Mouse (Mus musculus) kidney, adult 18-20 months (tissue): ENCODE results near the gene Dido1.

Experiments
- DNase-seq: peaks from one replicate; pipeline ENCODE4 v3.0.0; 2021

The Dido1 gene

DNA sequence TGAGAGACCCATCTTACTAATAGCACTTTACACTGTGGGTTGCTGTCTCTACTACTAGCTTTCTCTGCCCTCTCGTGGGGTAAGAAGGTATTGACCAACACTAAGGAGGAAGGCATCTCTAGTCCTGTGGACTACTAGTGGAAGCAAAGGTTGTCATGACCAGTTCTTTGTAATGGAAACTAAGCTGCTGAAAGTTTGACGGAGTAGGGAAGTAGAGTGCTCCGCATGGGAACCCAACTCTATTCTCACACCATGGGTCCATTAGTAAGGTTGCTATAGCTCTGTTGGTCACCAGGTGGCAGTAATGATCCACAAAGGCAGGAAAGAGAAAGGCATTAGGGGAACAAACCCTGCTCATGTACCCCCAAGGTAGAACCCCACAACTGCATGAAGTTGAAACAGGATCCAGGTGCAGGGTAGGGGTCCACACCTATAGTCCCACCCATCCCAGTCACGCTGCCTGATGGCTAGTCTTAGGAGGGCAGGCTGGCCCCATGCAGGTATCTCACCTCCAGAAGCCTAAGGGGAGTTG, 31.1 kb downstream of the Dido1 start:
- peak; percentile 82 for DNase-seq

DNA sequence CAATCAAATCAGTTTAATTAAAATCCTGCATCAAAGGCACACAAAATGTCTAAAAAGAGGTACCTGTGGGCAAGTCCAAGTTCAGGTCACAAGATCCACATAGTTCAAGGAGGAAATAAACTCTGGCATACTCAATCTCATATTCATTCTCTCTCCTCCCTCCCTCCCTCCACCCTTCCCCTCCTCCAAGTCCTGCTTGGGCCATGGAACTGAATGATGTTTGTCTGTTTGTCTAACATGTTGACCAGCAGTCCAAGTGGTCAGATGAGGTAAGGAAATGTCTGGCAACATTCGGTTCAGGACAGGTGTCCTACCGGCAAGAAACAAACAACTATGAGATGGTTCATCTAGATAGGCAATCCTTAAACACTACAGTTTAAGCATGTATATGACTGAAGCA, 33.1 kb downstream of the Dido1 start:
- DNase-seq = no peak

DNA sequence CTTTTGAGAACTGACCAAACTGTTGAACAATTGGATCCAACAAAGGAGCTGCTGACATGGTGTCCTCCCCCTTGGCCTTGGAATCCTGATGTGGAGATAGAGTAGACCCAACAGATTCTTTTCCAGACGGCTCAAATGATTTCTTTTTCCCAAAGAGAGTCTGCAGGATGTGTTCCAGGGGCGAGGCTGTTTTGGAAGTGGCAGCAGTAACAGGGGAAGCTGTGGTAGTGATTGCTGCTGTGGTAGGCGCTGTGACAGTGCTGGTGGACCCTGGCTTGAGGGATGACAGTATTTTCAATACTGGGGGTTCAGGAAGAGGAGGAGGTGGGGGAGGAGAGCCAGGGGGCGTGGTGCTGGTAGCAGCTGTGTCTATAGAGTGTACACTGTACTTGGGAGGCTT, 47.8 kb downstream of the Dido1 start:
- no peak for DNase-seq

DNA sequence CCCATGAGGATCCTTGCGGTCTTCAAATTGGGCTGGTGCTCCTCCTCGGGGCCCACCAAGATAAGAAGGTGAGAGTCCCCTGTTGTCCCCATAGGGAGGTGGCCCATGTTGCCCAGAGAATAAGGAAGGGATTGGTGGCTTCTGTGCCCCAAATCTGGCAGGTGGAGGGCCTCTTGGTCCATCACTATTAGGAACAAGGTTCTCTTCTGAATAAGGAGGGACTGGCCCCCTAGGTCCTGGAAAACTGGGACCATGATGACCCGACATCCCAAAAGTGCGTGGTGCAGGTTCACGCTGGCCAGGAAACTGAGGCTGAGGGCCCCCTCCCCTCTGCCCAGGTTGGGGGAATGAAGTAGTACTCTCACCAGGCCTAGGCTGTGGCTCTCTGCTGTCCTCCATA, 49.3 kb downstream of the Dido1 start:
- no peak for DNase-seq

DNA sequence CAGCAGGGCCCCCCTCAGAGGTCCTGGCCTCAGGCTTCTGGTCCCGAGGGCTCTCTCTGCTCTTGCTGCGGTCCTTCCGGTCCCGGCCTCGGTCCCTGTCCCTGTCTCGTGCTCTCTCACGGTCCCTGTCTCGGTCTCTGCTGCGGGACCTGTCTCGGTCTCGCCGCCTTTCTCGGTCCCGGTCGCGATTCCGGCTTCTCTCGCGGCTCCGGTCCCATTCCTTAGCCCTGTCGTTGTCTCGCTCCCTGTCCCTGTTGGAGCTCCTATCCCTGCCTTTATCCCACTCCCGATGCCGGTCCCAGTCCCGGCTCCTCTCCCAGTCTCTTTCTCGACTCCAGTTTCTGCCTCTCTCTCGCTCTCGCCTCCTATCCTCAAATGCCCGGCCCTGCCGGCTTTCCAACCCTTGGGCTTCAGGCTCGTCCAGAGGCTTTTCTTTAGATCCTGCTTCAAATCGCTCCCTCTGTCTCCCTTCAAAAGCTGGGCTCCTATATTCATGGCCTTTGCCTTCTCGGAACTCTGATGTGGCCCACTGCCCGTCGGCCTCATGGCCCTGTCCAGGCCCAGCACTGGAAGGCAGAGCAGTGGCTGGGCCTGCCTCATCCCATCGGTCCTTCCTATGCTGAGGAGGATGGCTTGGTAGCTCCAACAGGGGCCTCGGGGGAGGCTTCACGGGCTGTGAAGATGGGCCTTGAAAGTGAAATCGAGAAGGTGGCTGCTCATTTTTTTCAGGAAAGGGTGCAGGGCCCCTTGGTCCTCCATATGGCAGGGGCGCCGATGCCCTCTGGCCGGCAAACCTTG, 50.2 kb downstream of the Dido1 start:
- peak; percentile 18 for DNase-seq

DNA sequence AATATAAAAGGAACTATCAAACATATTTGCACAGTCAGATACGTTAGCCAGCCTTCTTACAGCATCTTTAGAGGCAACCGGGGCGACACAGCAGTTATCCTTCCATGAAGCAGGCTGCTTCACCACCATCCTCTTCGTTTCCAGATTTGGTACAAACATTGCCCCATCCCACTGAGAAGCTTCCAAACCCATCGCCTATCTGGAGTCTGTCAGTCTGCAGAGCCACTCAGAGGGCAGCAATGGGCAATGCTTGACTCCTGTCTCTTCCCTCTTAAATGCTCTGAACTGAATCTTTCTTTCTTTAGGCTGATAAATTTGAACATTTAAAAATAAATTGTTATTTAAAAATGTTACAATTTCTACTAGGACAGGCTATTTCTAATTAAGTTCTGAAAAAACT, 51.4 kb downstream of the Dido1 start:
- DNase-seq = no peak

DNA sequence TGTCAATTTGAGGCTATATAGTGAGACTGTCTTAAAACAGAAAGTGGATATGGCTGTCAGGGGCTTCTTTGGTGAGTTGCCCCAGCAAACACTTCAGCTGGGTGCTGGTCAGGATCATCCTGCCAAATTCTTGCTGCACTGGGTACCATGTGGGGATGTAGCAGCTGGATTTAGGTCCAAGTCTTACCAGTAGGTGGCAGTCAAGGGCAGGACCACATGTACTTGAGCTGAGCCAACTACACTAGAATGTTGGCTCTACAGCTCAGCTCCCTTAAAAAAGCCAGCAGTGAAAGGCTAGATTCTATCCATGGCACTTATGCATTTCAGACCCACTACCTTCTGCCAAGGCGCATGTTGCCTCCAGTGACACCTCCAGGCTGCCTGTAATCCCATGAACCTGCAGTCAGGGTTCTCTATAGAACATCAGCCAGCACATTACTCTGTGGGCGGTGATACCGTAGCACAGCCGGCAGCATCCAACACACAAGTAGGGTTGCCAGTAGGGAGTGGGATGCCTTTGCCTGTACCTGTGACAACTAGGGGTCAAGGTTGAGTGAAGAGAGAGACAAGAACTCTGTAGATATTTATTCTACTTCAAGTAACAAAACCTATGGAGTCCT, 52.3 kb downstream of the Dido1 start:
- peak; percentile 75 for DNase-seq

DNA sequence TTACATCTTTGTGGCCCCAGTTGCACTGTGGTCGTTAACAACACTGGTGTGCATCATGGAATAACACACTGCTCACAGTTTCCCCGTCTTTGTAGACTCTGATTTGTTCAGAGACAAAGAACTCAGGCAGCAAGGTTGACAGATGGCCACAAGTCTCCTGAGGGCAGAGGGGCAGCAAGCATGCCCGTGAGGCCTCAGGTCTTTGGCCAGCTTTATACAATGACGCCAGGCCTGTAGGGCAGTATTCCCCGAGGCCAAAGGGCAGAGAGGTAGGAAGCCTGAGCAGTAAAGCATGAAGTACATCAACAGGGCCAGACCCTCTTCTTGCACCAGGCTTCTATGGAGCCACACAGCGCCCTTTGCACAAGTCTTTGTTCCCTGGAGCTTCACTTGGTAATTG, 54.6 kb downstream of the Dido1 start:
- peak; percentile 28 for DNase-seq

DNA sequence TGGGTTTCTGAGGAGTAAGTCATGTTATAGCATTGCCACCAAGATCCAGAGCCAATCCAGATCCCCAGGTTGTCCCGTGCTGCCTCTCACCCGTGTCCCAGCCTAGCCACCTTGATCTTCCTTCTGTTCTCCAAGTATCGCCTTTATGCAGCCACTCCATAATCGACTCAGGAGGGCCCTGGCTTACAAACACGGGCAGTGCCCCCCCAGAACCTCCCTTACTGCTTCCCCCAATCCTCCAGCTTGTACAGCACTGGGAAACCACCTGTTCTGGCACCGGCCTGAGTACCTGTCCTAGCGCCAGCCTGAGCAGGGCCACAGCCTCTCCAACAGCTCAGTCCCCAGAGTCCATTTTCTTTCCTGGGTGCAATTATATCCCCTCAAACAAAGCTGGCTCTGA, 55.1 kb downstream of the Dido1 start:
- DNase-seq = no peak

DNA sequence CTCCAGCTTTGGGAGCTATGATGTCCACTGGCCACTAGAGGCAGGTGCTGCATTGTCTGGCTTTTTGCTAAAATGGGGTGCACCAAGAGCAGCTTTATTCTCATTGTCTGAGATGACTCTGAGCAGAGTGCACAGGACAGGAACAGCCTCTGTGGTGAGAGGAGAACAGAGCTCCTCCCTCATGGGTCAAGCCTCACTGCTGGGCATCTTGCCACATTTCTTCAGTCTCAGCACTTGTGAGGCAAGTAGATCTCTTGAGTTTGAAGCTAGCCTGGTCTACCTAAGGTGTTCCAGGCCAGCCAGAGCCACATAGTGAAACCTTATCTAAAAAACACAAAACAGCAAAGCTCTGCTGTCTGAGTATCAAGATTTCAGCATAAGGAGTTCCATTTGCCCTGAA, 63.0 kb downstream of the Dido1 start:
- no peak for DNase-seq

DNA sequence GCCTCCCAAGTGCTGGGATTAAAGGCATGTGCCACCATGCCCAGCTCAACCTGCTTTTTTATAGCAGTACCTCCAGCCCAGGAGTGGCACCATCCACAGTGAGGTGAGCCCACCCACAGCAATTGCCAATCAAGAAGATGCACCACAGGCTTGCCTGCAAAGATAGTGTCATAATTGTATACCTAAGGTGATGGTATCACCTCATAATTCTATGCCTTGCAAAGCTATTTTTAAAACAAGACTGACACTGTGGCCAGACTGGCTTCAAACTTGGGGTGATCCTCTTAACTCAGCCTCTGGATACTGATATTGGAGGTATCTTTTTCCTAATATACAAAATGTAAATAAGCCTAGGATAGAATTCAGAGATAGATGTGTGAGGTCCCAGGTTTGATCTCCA, 66.2 kb downstream of the Dido1 start:
- DNase-seq = no peak

DNA sequence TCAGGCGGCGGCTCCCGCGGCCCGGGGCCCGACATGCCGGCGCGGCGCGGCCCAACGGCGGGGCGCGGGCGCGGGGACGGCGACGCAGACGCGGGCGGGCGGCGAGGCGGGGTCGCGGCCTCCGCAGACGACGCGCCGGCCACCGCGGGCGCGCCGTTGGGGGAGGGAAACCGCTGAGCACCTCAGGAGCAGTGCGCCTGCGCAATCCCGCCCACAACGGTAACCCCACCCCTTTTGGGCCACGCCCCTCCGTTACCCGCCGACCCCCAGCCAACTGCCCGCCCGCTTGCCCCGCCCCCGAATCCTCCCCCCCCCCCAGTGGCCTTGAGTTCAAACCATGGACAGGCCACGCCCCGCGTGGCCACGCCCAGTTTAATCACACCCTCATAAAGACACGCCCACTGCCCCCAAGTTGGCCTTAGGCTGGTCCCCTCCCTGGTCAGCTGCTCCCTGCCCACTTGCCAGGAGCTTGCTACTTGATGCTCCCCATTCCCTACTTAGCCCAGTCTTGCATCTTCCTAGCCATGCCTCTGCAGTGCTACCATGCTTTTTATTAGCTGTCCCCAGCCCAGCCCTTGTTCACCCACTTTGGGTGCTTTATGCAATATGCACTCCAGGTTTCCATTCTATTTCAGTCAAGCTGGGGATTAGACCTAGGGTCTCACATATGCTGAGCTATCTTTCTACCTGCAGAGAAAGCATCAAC, 67.1 kb downstream of the Dido1 start, which contains the start of gene Tcfl5:
TSS of gene Tcfl5 (minus strand) at position 154 of the 706 bp plus-strand sequence.
- no peak for DNase-seq

DNA sequence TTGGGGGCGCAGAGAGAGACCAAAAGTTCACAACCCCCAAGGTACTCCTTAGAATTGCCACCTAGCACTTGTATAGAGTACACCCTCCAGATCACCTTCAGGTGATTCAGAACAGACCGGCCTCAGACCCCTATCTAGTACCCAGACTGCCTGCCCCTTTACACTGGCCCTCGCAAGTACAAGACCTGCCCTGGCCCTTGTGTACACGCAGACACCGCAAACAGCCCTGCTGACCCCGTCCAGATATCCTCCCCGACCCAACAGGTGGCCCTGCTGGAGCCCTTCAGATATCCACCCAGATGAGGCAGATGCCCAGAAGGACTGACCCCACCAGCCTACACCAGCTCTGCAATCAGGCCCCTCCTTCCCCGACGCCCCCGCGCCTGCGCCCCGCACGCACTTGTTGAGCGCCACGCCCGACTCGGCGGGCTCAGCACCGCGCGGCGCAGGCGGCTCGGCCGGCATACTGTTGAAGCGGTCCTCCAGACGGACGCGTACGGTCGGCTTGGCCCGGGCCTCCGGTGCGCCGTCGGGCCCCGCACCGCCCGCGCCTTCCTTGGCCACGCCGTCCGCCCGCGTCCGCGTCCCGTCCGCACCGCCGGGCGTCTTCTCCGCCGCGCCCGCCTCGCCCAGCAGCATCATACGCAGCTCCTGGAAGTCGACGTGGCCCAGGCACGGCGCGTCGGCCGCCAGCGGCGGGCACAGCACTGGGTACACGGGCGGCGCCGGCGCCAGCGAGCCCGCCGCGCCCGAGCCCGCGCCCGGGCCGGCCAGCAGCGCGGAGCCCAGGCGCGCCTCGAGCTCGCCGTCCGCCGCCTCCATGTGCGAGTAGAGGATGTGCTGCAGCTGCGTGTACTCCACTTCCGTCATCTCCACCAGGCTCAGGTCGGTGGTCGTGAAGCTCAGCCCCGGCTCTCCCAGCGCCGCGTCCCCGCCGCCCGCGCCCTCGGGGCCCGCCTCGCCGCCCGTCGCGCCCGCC, 67.9 kb downstream of the Dido1 start:
- no peak for DNase-seq

DNA sequence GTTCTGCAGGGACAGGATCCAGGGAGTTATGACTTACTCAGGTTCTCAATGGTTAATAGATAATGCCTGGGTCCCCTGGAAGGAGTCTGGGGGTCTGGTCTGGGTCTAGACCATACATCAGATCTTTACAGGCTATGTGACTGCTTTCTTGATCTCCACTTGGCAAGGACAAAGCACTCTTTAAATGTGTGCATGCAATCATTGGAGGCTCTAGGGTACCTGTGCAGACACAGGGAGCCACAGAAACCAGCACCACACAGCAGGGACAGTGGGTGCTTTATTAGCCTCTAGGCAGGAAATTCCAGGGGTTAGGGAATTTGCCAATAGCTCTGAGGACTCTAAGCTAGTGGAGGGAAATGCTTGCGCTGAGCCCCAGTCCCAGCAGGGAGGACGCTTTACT, 97.9 kb downstream of the Dido1 start:
- no peak for DNase-seq

DNA sequence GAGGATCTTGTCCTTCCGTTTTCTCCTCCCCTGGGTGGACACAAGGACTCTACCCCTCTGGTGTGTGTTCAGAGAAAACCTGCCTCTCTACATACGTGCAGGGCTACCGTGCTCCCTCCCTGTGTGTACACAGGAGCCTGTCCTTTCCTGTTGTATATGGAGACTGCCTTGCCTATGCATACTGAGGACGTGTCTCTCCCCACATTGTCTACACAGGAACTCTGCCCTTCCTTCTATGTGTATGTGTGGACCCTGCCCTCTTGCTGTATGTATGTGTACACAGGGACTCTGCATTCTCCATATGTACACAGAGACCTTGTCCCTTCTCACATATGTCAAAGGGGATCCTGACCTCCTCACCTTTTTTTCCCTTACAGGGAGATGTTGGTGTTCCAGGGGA, 99.5 kb downstream of the Dido1 start:
- DNase-seq = no peak
